Mouse (Mus musculus): ENCODE measurements around the gene Cend1.
"Not testable (repeated sequence)": the region's sequence is repeated elsewhere in the genome, so short reads cannot be mapped to it uniquely, and the experiment has no call there.

Gene Cend1

GRCm38 (mm10) chr7:141429840-141430584 lies 721 bp upstream of the Cend1 start:
- no peak for DNase-seq (ENCODE audit: low spot score in 2 of 2)

DNA sequence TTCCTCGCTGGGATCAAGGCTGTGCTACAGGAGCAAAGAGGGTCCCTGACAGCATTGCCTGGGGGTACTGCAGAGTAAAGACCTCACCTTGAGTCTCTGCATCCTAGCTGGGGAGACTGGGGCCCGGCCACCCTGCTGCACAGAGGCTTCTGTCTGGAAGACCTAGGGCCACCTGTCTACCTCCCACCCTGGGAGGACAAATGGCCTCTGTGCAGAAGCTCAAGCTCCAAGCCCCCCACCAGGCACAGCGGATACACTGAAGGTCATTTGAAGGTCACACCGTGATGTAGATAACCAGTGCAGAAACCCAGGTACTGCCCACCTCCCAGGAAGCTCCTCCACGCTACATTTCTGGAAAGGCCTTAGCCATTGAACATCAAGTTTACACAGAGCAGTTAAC lies 590 bp downstream of the Cend1 start:
- DNase-seq (ENCODE audit: low spot score in 2 of 2): no peak

GRCm38 (mm10) chr7:141426948-141427730 lies 2.2 kb downstream of the Cend1 start:
- no peak for DNase-seq (ENCODE audit: low spot score in 2 of 2)

DNA sequence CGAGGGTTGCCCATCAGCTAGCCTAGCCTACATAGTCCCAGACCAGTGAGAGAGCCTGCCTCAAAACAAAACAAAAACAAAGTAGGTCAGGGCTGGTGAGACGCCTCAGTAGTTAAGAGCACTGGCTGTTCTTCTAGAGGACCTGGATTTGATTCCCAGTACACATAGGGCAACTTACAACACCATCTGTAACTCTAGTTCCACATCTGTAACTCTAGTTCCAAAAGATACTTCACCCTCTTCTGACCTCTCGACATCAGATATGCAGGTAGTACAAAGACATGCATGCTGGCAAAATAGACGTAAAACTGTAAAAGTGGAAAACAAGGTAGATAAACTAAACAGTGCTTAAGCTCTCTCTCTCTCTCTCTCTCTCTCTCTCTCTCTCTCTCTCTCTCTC lies 5.5 kb downstream of the Cend1 start:
- no peak for DNase-seq (ENCODE audit: low spot score in 2 of 2)

- DNase-seq (ENCODE audit: low spot score in 2 of 2): no peak
Observed at GRCm38 (mm10) chr7:141420030-141420702, 9.1 kb downstream of the Cend1 start.

DNA sequence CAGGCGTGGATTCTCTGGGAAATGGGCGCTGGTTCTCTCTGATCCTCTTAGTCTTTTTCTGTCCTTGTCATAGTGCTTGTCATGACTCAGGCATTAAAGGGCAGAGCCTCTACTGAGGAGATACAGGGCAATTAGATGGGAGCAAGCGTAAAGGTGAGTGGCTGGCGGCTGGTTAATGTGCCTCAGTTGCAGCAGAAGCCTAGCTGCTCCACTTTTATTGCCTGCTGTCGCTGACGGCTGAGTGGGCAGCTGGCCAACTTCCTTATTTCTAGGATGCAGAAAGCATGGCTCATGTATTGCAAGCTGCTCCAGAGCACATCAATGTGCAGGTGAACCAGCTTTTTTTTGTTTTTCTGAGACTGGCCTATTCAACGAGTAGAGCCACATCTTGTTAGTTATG lies 10.3 kb downstream of the Cend1 start:
- no peak for DNase-seq (ENCODE audit: low spot score in 2 of 2)

DNA sequence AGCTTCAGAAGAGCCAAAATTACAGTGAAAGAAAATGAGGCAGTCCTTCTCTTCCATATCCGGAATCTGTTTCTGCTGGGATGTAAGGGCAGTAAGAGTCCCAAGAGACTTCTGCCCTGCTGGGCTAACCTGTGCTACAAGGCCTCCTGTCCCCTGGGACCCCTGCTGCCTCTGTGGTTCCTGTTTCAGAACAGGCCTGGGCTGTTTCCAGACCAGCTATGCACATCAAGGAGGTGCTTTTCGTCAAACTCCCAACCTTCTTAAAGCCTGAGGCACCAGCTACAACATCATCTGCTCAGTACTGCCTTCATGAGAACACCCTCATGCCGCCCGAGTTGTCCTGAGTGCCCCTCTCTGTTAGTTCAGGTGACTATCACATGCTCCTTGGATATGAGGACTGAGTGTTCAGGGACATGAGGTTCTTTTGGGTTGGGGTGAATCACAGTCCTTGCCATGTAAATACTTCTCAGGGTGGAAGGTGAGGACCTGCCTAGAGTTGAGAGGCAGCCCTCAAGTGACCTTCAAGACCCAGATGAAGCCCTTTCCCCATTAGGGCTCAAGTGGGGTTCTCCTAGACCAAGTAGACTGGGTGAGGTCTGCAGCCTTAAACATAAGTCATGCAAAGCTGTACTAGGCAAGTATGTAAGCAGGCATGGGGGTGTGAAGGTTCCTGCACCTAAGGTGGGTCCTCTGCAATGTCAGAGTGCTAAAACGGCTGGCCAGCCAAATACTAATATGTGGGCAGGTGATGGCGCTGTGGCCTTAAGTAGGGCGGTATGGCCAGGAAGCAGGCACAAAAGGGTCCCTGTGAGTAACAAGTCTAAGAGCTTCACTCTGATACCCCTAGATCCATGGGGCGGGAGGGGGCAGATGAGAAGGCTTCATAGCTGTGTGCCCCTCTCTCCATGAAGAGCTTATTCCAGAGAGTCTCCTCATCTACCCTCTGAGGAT lies 11.3 kb downstream of the Cend1 start:
- DNase-seq (ENCODE audit: low spot score in 2 of 2): no peak

DNA sequence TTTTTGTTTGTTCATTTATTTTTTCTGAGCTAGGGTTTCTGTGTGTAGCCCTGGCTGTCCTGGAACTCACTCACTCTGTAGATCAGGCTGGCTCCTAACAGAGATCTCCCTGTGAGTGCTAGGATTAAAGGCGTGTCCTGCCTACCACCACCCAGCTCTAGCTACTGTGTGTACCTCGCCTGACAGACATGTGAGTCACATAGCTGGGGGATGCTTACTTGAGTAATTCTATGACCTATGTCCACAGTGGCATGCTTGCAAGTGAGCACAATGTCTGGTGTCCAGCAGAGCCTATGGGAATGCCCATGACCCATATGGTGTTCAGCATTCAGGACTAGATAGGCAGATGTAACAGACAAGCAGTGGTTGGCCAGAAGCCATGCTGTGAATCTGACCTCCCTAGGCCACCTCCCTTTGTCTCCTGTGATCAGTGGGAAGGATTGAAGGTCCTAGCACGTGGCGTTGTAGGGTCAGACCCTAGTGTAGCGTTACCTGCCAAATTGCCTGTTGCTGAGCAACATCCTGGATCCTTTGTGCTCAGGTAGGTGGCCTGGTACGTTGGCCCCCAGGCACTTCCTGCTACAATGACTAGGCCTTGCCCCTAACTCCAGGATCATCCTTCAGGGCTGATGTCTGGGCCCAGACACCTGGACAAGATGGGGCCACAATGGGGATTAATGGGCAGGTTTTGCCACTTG lies 13.0 kb downstream of the Cend1 start:
- DNase-seq (ENCODE audit: low spot score in 2 of 2): no peak

DNA sequence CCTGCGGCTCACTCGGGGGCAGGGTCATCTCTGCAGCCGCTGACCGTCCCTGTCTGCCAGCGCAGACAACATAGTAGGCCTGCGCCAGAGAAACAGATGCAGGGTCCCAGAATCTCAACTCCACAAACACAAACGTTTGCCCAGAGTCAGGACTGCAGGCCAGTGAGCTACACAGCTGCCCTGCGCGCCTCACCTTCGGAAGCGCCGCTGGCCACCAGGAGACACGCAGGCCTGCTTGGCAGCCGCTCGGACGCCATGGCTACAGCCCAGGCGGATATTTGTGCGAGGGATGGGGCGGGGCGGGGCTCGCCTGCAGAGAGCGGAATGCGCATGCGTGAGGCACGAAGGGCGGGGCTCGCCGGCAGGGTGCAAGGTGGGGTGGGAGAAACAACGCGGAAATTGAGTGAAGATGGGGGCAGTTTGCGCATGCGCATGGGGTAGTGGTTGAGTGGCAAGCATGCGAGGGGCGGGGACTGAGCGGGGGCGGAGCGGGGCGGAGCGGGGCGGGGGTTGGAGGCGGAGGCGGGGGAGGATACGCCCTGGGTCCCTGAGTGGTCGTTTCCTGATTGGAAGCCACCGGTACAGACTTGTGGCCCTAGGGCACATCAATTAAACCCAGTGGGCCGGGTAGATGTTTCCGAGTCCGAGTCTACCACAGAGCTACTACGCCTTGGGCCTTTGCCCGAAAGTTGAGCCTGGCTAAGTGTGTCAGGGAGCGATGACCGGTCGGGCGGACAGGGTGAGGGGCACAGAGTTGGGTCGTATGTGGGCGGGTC lies 15.3 kb downstream of the Cend1 start, which contains the start of gene Gatd1:
Gene Gatd1, minus strand, starts transcription at position 328 of the 776 bp plus-strand sequence.
- peak; percentile 99 to 100 for DNase-seq (ENCODE audit: low spot score in 2 of 2)

- DNase-seq (ENCODE audit: low spot score in 2 of 2): no peak
Observed at GRCm38 (mm10) chr7:141413331-141413730, 16.0 kb downstream of the Cend1 start.

GRCm38 (mm10) chr7:141411667-141412066 lies 17.6 kb downstream of the Cend1 start:
- DNase-seq (ENCODE audit: low spot score in 2 of 2): no peak

- DNase-seq (ENCODE audit: low spot score in 2 of 2): no peak
Observed at GRCm38 (mm10) chr7:141410631-141411030, 18.7 kb downstream of the Cend1 start.

DNA sequence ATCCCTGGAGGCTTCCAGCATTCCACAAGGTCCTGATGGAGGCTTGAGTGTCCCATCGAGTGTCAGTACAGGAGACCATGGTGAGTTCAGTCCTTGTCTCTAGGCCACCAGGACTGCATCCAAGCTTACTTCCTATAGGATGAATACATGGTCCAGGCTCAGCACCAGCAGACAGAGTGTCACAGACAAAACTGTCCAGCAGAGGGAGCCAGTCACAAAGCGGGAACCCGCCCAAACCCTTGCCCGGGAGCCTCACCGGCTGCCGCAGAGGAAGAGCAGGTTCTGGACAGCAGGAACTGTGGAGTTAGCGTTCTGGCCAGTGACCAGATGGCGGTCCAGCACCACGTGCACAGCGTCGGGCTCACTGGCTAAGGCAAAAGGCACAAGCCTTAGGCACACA lies 20.5 kb downstream of the Cend1 start:
- peak; percentile 71 to 76 for DNase-seq (ENCODE audit: low spot score in 2 of 2)

DNA sequence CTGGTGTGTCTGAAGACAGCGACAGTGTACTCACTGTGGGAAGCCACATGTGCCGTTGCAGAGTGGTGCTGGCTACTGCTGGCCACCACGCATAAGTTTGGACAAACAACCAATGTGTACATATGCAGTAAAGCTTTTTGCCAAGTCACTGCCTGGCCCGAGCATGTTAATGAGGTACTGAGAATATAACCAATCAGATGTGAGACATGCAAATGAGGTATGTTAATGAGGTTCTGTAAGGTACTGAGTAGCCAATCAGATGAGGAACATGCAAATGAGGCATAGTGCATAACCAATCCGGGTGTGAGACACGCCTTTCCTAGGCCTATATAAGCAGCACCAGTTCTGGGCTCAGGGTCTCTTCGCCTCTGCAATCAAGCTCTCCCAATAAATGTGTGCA lies 21.6 kb downstream of the Cend1 start:
- not testable (repeated sequence) for DNase-seq (ENCODE audit: low spot score in 2 of 2)

DNA sequence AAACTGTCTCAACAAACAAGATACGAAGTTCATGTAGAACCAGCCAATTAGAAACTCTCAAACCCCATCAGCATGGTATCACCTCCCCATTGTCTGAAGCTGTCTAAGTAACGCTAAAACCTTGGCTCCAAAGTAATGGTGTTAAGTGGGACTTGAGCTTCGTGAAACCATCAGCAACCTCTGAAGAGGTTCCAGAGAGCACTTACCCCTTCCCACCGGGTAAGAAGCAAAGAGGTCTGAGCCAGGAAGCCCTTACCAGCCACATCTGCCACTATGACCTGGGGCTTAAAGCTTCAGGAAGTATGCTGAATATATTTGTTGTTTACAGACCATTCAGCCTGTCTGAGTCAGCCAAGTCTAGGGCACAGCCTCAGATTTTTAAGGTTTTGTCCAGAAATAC lies 23.8 kb downstream of the Cend1 start:
- no peak for DNase-seq (ENCODE audit: low spot score in 2 of 2)

DNA sequence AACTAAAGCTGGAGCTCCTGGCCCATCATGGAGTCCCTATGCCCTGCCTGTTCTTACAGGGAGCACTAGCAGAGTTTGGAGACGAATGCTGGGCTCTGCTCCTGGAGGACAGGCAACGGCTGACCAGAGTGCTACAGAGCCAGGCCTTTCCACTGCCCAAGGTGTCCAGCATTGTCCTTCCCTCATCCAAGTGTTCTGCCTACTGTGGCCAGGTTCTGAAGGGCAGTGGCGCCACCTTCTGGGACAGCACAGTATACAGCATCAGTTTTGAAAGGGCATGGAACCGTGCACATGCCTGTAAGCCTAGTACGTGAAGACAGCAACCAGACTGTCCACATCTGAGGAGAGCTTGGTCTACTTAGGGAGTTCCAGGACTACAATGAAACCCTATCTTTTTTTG lies 26.0 kb downstream of the Cend1 start:
- peak; percentile 43 for DNase-seq (ENCODE audit: low spot score in 2 of 2)

DNA sequence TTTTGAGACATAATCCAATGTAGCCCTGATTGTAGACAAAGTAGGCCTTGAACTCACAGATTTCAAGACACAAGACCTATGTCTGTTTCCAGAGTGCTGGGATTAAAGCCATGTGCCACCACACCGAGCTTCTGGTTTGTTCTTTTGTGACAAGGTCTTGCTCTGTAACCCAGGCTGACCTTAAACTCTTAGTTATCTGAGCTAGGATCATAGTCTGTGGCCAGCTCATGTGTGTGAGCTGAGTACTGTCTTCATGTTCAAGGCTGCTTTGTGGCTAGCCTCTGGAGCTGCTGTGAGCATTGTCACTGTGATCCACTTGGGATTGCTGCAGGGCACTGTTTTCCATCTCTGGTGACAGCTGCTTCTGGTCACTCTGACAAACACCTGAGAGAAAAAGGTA lies 33.9 kb downstream of the Cend1 start:
- no peak for DNase-seq (ENCODE audit: low spot score in 2 of 2)

DNA sequence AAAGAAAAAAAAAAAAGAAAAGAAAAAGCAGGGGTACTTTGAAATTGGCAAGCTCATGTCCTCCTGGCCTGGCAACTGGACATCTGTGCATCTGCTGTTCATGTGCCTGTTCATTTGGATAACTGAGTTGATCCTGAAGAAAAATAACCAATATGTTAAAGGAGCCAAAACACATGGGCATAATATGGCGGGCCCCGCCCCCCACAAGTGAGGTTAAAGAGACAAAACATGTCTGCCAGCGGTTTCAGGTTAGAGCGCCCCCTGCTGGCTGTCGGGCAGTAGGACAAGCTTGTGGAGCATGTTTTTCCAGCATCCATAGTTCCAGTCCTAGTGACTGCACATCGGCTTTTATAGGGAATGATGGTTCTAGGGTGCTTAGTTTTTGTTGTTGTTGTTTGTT lies 34.5 kb downstream of the Cend1 start:
- peak; percentile 44 to 70 for DNase-seq (ENCODE audit: low spot score in 2 of 2)

DNA sequence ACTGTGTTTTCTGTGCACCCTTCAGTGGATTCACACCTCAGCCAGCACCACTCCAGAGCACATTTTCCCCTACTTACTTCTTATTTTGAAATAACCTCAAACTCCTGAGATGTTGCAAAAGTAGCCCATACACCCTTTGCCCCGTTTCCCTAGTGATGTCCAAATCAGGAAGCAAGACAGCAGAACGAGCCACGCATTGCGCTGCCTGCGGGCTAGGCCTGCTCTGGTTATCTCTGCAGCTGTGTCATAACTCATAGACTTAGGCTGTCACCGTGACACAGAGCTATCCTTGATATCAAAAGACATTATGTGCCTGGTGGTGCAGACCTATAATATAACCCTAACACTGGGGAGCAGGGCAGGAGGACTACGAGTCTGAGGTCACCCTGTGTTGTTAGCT lies 35.1 kb downstream of the Cend1 start:
- DNase-seq (ENCODE audit: low spot score in 2 of 2): peak in 1 of 2 experiments; percentile 43
